Mouse (Mus musculus): ENCODE data around the gene Efcab2.

GRCm38 (mm10) chr1:178401960-178402359 is 3.9 kb upstream of the Efcab2 start:
- TF ChIP-seq CTCF (IDR thresholded peaks at IDR 0.05; ENCODE audit: low read depth, low read length) (no peak), POLR2A (IDR thresholded peaks at IDR 0.05; ENCODE audit: extremely low read depth, insufficient read depth, low read length) (no peak)
